Mouse (Mus musculus) heart, adult 2 months (tissue): ENCODE results near the gene H1foo.

ENCODE experiments used
- EP300 ChIP-seq: fragments of 200-500 bp; IDR thresholded peaks from 2 replicates; pipeline ENCODE4 v1.6.1; 2011; ENCODE audit warnings: low read depth, low read length, control low read depth; ENCODE audit not compliant: insufficient read depth
- POLR2A ChIP-seq: fragments of 200-500 bp; IDR thresholded peaks from 2 replicates; pipeline ENCODE4 v1.6.1; 2011; ENCODE audit warnings: mild to moderate bottlenecking, low read depth, low read length, control low read depth; ENCODE audit not compliant: insufficient read depth

GRCm38 (mm10) chr6:115977810-115978209, 33.1 kb downstream of the H1foo start:
- TF ChIP-seq POLR2A (no peak), EP300 (no peak)
